Mouse (Mus musculus) forebrain, embryonic 16.5 days (tissue): ENCODE data around the gene Il1r1. TPM values are rescaled to one million over a fixed set of nuclear protein-coding genes. Genes with fewer than 3 reads are reported as not detected.

Experiments used
- ATAC-seq: fragments of 200-750 bp; cut with Nextera tagmentation; 2 replicates; pipeline ENCODE4 v1.8.0; 2017; ENCODE audit warnings: mild to moderate bottlenecking, moderate library complexity
- H3K27ac ChIP-seq: fragments of 300-500 bp; sonication (generic); 2 replicates; pipeline ENCODE4 v1.5.1; 2014; ENCODE audit warnings: low read length, control low read depth
- H3K27me3 ChIP-seq: fragments of 300-500 bp; sonication (generic); replicated peaks from 2 replicates; pipeline ENCODE4 v1.6.1; 2014; ENCODE audit warnings: low read length; ENCODE audit not compliant: control insufficient read depth, insufficient read depth
- H3K36me3 ChIP-seq: fragments of 300-500 bp; sonication (generic); 2 replicates; pipeline ENCODE4 v1.6.1; 2014; ENCODE audit not compliant: control insufficient read depth, insufficient read depth
- H3K4me1 ChIP-seq: fragments of 300-500 bp; sonication (generic); replicated peaks from 2 replicates; pipeline ENCODE4 v1.6.1; 2014; ENCODE audit warnings: low read length; ENCODE audit not compliant: control insufficient read depth, insufficient read depth
- H3K4me2 ChIP-seq: fragments of 300-500 bp; sonication (generic); 2 replicates; pipeline ENCODE4 v1.6.1; 2014; ENCODE audit warnings: mild to moderate bottlenecking, low read length, control low read depth
- H3K4me3 ChIP-seq: fragments of 300-500 bp; sonication (generic); replicated peaks from 2 replicates; pipeline ENCODE4 v1.5.1; 2014; ENCODE audit warnings: mild to moderate bottlenecking, low read length, control low read depth
- H3K9ac ChIP-seq: fragments of 300-500 bp; sonication (generic); replicated peaks from 2 replicates; pipeline ENCODE4 v1.6.1; 2014; ENCODE audit warnings: low read depth, low read length, control low read depth
- H3K9me3 ChIP-seq: fragments of 300-500 bp; sonication (generic); 2 replicates; pipeline ENCODE4 v1.6.1; 2016; ENCODE audit warnings: low read length; ENCODE audit not compliant: control insufficient read depth
- WGBS: fragments of 180-500 bp; shearing (Covaris S2); extraction: QIAGEN DNeasy Blood & Tissue Kit; methylation state at CpG from one replicate; pipeline ENCODE4 v1.1.7; 2014; 5-methylcytosine and 5-hydroxymethylcytosine counted together
- polyA plus RNA-seq: library from polyadenylated mRNA; unstranded; fragments of >200 nt; fragmentation: Nextera tagmentation; extraction: Ambion mirVana; gene quantifications from 2 replicates; pipeline ENCODE4 v1.2.1, GENCODE M21; 2015

The Il1r1 gene
- polyA plus RNA-seq, 1 experiment from 2014 or later = 0.44 TPM

GRCm38 (mm10) chr1:40225580-40225979, 700 bp downstream of the Il1r1 start:
- H3K36me3 ChIP-seq = no peaks in the 10 kb centered on the region
- no peak overlapping the region for H3K27ac ChIP-seq
- no peak overlapping the region for H3K9ac ChIP-seq
- 77% methylated on average over 2 of the region's 2 CpGs for WGBS
- no peaks in the 10 kb centered on the region for H3K27me3 ChIP-seq
- no peak for ATAC-seq
- no peak overlapping the region for H3K4me2 ChIP-seq
- H3K4me3 ChIP-seq = no peak overlapping the region
- H3K9me3 ChIP-seq = no peaks in the 10 kb centered on the region
- no peaks in the 10 kb centered on the region for H3K4me1 ChIP-seq

- 90% methylated on average over 3 of the region's 3 CpGs for WGBS
These were observed 4.2 kb downstream of the Il1r1 start for GRCm38 (mm10) chr1:40229033-40229432.

GRCm38 (mm10) chr1:40229771-40230280, 4.9 kb downstream of the Il1r1 start:
- Histone ChIP-seq H3K36me3 (no peaks in the 10 kb centered on the region), H3K27ac (no peak overlapping the region), H3K27me3 (no peaks in the 10 kb centered on the region), H3K4me3 (no peak overlapping the region), H3K4me2 (no peak overlapping the region), H3K9me3 (no peaks in the 10 kb centered on the region), H3K4me1 (no peaks in the 10 kb centered on the region), H3K9ac (no peak overlapping the region)
- no peak for ATAC-seq
- WGBS = 89% methylated on average over 3 of the region's 3 CpGs

More at GRCm38 (mm10) chr1:40229033-40229432, 4.2 kb downstream of the Il1r1 start:
- H3K27ac ChIP-seq = no peak overlapping the region
- no peak for ATAC-seq
- H3K4me2 ChIP-seq = no peak overlapping the region
- no peaks in the 10 kb centered on the region for H3K9me3 ChIP-seq
- no peaks in the 10 kb centered on the region for H3K36me3 ChIP-seq
- no peaks in the 10 kb centered on the region for H3K4me1 ChIP-seq
- H3K9ac ChIP-seq = no peak overlapping the region
- H3K4me3 ChIP-seq = no peak overlapping the region
- H3K27me3 ChIP-seq = no peaks in the 10 kb centered on the region

- Histone ChIP-seq H3K27me3 (no peaks in the 10 kb centered on the region), H3K9ac (no peak overlapping the region), H3K9me3 (no peaks in the 10 kb centered on the region), H3K27ac (no peak overlapping the region), H3K4me1 (no peaks in the 10 kb centered on the region), H3K4me2 (no peak overlapping the region), H3K36me3 (no peaks in the 10 kb centered on the region), H3K4me3 (no peak overlapping the region)
- 89% methylated on average over 7 of the region's 7 CpGs for WGBS
- no peak for ATAC-seq
These were observed 5.5 kb downstream of the Il1r1 start for GRCm38 (mm10) chr1:40230336-40230735.

GRCm38 (mm10) chr1:40231116-40231515, 6.2 kb downstream of the Il1r1 start:
- WGBS = 85% methylated on average over 3 of the region's 3 CpGs

GRCm38 (mm10) chr1:40233217-40233616, 8.3 kb downstream of the Il1r1 start:
- ATAC-seq = no peak
- H3K4me2 ChIP-seq = no peak overlapping the region
- H3K27me3 ChIP-seq = no peaks in the 10 kb centered on the region
- H3K4me1 ChIP-seq = no peaks in the 10 kb centered on the region
- 77% methylated on average over 7 of the region's 7 CpGs for WGBS
- no peak overlapping the region for H3K4me3 ChIP-seq
- no peak overlapping the region for H3K27ac ChIP-seq
- H3K36me3 ChIP-seq = no peaks in the 10 kb centered on the region
- H3K9ac ChIP-seq = no peak overlapping the region
- no peaks in the 10 kb centered on the region for H3K9me3 ChIP-seq

More at GRCm38 (mm10) chr1:40231116-40231515, 6.2 kb downstream of the Il1r1 start:
- H3K9me3 ChIP-seq = no peaks in the 10 kb centered on the region
- no peak overlapping the region for H3K27ac ChIP-seq
- no peak overlapping the region for H3K4me2 ChIP-seq
- no peaks in the 10 kb centered on the region for H3K4me1 ChIP-seq
- H3K27me3 ChIP-seq = no peaks in the 10 kb centered on the region
- no peaks in the 10 kb centered on the region for H3K36me3 ChIP-seq
- no peak overlapping the region for H3K9ac ChIP-seq
- H3K4me3 ChIP-seq = no peak overlapping the region
- no peak for ATAC-seq

GRCm38 (mm10) chr1:40233621-40234020, 8.7 kb downstream of the Il1r1 start:
- Histone ChIP-seq H3K4me2 (no peak overlapping the region), H3K9ac (no peak overlapping the region), H3K9me3 (no peaks in the 10 kb centered on the region), H3K36me3 (no peaks in the 10 kb centered on the region), H3K4me1 (no peaks in the 10 kb centered on the region), H3K27me3 (no peaks in the 10 kb centered on the region), H3K27ac (no peak overlapping the region), H3K4me3 (no peak overlapping the region)
- 88% methylated on average over 3 of the region's 3 CpGs for WGBS
- no peak for ATAC-seq

- Histone ChIP-seq H3K9ac (no peak overlapping the region), H3K27ac (no peak overlapping the region), H3K27me3 (no peaks in the 10 kb centered on the region), H3K9me3 (no peaks in the 10 kb centered on the region), H3K4me3 (no peak overlapping the region), H3K4me2 (no peak overlapping the region), H3K36me3 (no peaks in the 10 kb centered on the region), H3K4me1 (no peaks in the 10 kb centered on the region)
- ATAC-seq = no peak
- 83% methylated on average over 5 of the region's 5 CpGs for WGBS
These were observed 10.8 kb downstream of the Il1r1 start for GRCm38 (mm10) chr1:40235597-40236249.

GRCm38 (mm10) chr1:40236694-40237093, 11.8 kb downstream of the Il1r1 start:
- ATAC-seq = no peak
- H3K9me3 ChIP-seq = no peaks in the 10 kb centered on the region
- H3K4me1 ChIP-seq = no peaks in the 10 kb centered on the region
- H3K4me3 ChIP-seq = no peak overlapping the region
- no peaks in the 10 kb centered on the region for H3K27me3 ChIP-seq
- H3K4me2 ChIP-seq = no peak overlapping the region
- no peaks in the 10 kb centered on the region for H3K36me3 ChIP-seq
- WGBS = 67% methylated on average over 6 of the region's 6 CpGs
- no peak overlapping the region for H3K27ac ChIP-seq
- H3K9ac ChIP-seq = no peak overlapping the region
